Mouse (Mus musculus) heart, embryonic 16.5 days (tissue): ENCODE data around the gene E2f8. TPM values are rescaled to one million over a fixed set of nuclear protein-coding genes. Genes with fewer than 3 reads are reported as not detected.
A peak's percentile ranks its signal among the peaks of the same experiment; 100 is the strongest.

Experiments used
- ATAC-seq: fragments of 200-750 bp; cut with Nextera tagmentation; replicated peaks from 2 replicates; pipeline ENCODE4 v1.8.0; 2017; ENCODE audit warnings: moderate number of reproducible peaks; ENCODE audit not compliant: insufficient read depth, low FRiP score; ENCODE audit errors: extremely low read depth
- H3K27ac ChIP-seq: fragments of 300-500 bp; sonication (generic); 2 replicates; pipeline ENCODE4 v1.5.1; 2014; ENCODE audit warnings: mild to moderate bottlenecking, low read length, control low read depth, moderate library complexity
- H3K27me3 ChIP-seq: fragments of 300-500 bp; sonication (generic); 2 replicates; pipeline ENCODE4 v1.6.1; 2014; ENCODE audit warnings: low read length, mixed read lengths; ENCODE audit not compliant: control insufficient read depth, insufficient read depth
- H3K36me3 ChIP-seq: fragments of 300-500 bp; sonication (generic); 2 replicates; pipeline ENCODE4 v1.6.1; 2014; ENCODE audit not compliant: control insufficient read depth, insufficient read depth
- H3K4me1 ChIP-seq: fragments of 300-500 bp; sonication (generic); 2 replicates; pipeline ENCODE4 v1.6.1; 2014; ENCODE audit warnings: low read length, mixed read lengths; ENCODE audit not compliant: control insufficient read depth, insufficient read depth
- H3K4me2 ChIP-seq: fragments of 300-500 bp; sonication (generic); 2 replicates; pipeline ENCODE4 v1.6.1; 2014; ENCODE audit warnings: low read depth, mild to moderate bottlenecking, control low read depth, low read length
- H3K4me3 ChIP-seq: fragments of 300-500 bp; sonication (generic); 2 replicates; pipeline ENCODE4 v1.5.1; 2014; ENCODE audit warnings: mild to moderate bottlenecking, control low read depth, low read length
- H3K9ac ChIP-seq: fragments of 300-500 bp; sonication (generic); 2 replicates; pipeline ENCODE4 v1.6.1; 2014; ENCODE audit warnings: low read length, control low read depth
- H3K9me3 ChIP-seq: fragments of 300-500 bp; sonication (generic); replicated peaks from 2 replicates; pipeline ENCODE4 v1.6.1; 2016; ENCODE audit warnings: low read length; ENCODE audit not compliant: control insufficient read depth
- WGBS: fragments of 180-500 bp; shearing (Covaris S2); extraction: QIAGEN DNeasy Blood & Tissue Kit; methylation state at CpG from one replicate; pipeline ENCODE4 v1.1.7; 2014; 5-methylcytosine and 5-hydroxymethylcytosine counted together
- polyA plus RNA-seq: library from polyadenylated mRNA; unstranded; fragments of >200 nt; fragmentation: Nextera tagmentation; extraction: Ambion mirVana; gene quantifications from 2 replicates; pipeline ENCODE4 v1.2.1, GENCODE M21; 2015

The E2f8 gene
- polyA plus RNA-seq, 1 experiment from 2014 or later = 17.7 TPM

- H3K9me3 ChIP-seq = no peaks in the 10 kb centered on the region
- no peaks in the 10 kb centered on the region for H3K27me3 ChIP-seq
- no peak overlapping the region for H3K4me3 ChIP-seq
- no peak overlapping the region for H3K9ac ChIP-seq
- no peak overlapping the region for H3K4me2 ChIP-seq
- ATAC-seq = no peak
- H3K4me1 ChIP-seq = peaks cover 4% of the 10 kb centered on the region; the same call in 1 of the 2 replicates
- no peak overlapping the region for H3K27ac ChIP-seq
- H3K36me3 ChIP-seq = no peaks in the 10 kb centered on the region
Measured at GRCm38 (mm10) chr7:48911146-48911545, 29.8 kb upstream of the E2f8 start.

- Histone ChIP-seq H3K27me3 (no peaks in the 10 kb centered on the region), H3K36me3 (no peaks in the 10 kb centered on the region), H3K4me1 (peaks cover 4% of the 10 kb centered on the region; the same call in 1 of the 2 replicates), H3K4me3 (no peak overlapping the region), H3K4me2 (no peak overlapping the region), H3K9me3 (no peaks in the 10 kb centered on the region), H3K27ac (no peak overlapping the region), H3K9ac (no peak overlapping the region)
- 84% methylated on average over 6 of the region's 6 CpGs for WGBS
- ATAC-seq = no peak
Measured at GRCm38 (mm10) chr7:48910282-48910681, 28.9 kb upstream of the E2f8 start.

- Histone ChIP-seq H3K4me3 (no peak overlapping the region), H3K4me1 (peaks cover 4% of the 10 kb centered on the region; the same call in 1 of the 2 replicates), H3K9me3 (no peaks in the 10 kb centered on the region), H3K4me2 (no peak overlapping the region), H3K27ac (peak overlapping the region; percentile 38; the same call in 1 of the 2 replicates), H3K36me3 (no peaks in the 10 kb centered on the region), H3K27me3 (no peaks in the 10 kb centered on the region), H3K9ac (no peak overlapping the region)
- no peak for ATAC-seq
- 61% methylated on average over 4 of the region's 4 CpGs for WGBS
Measured at GRCm38 (mm10) chr7:48909342-48909671, 27.9 kb upstream of the E2f8 start.

GRCm38 (mm10) chr7:48908521-48909341 is 27.3 kb upstream of the E2f8 start, which contains the start of gene Nav2:
Nav2 (plus strand) TSS chr7:48908716.
- H3K27ac ChIP-seq = peak within 1 kb of the TSS; percentile 38; the same call in 1 of the 2 replicates
- H3K4me2 ChIP-seq = no peak within 1 kb of the TSS
- H3K27me3 ChIP-seq = no peaks in the 10 kb centered on the region
- peak; percentile 72 for ATAC-seq
- H3K9me3 ChIP-seq = no peaks in the 10 kb centered on the region
- 51% methylated on average over 8 of the region's 8 CpGs for WGBS
- peaks cover 7% of the 10 kb centered on the region for H3K4me1 ChIP-seq
- H3K4me3 ChIP-seq = no peak within 1 kb of the TSS
- H3K9ac ChIP-seq = no peak within 1 kb of the TSS
- no peaks in the 10 kb centered on the region for H3K36me3 ChIP-seq

GRCm38 (mm10) chr7:48902454-48902853 is 21.1 kb upstream of the E2f8 start:
- no peaks in the 10 kb centered on the region for H3K36me3 ChIP-seq
- no peak overlapping the region for H3K27ac ChIP-seq
- no peaks in the 10 kb centered on the region for H3K9me3 ChIP-seq
- no peaks in the 10 kb centered on the region for H3K27me3 ChIP-seq
- H3K4me2 ChIP-seq = no peak overlapping the region
- WGBS = 45% methylated on average over 2 of the region's 2 CpGs
- H3K9ac ChIP-seq = no peak overlapping the region
- H3K4me1 ChIP-seq = peaks cover 35% of the 10 kb centered on the region
- ATAC-seq = no peak
- H3K4me3 ChIP-seq = no peak overlapping the region

- Histone ChIP-seq H3K4me1 (peaks cover 49% of the 10 kb centered on the region), H3K9me3 (no peaks in the 10 kb centered on the region), H3K9ac (no peak overlapping the region; the same call in 1 of the 2 replicates), H3K4me3 (no peak overlapping the region), H3K36me3 (no peaks in the 10 kb centered on the region), H3K27ac (no peak overlapping the region; the same call in 1 of the 2 replicates), H3K27me3 (no peaks in the 10 kb centered on the region), H3K4me2 (no peak overlapping the region)
- ATAC-seq = no peak
- WGBS = 69% methylated on average over 8 of the region's 8 CpGs
Measured at GRCm38 (mm10) chr7:48900408-48901167, 19.2 kb upstream of the E2f8 start.

- H3K9me3 ChIP-seq = no peaks in the 10 kb centered on the region
- WGBS = 58% methylated on average over 9 of the region's 9 CpGs
- H3K36me3 ChIP-seq = no peaks in the 10 kb centered on the region
- H3K4me2 ChIP-seq = no peak overlapping the region
- no peaks in the 10 kb centered on the region for H3K27me3 ChIP-seq
- H3K4me3 ChIP-seq = no peak overlapping the region
- peaks cover 56% of the 10 kb centered on the region for H3K4me1 ChIP-seq
- no peak for ATAC-seq
- H3K27ac ChIP-seq = peak overlapping the region; percentile 36
- H3K9ac ChIP-seq = no peak overlapping the region
Measured at GRCm38 (mm10) chr7:48898416-48898815, 17.0 kb upstream of the E2f8 start.

GRCm38 (mm10) chr7:48897539-48898163 is 16.3 kb upstream of the E2f8 start:
- peak overlapping the region; percentile 31; the same call in 1 of the 2 replicates for H3K27ac ChIP-seq
- no peak overlapping the region for H3K4me3 ChIP-seq
- H3K9me3 ChIP-seq = no peaks in the 10 kb centered on the region
- peaks cover 52% of the 10 kb centered on the region for H3K4me1 ChIP-seq
- H3K27me3 ChIP-seq = no peaks in the 10 kb centered on the region
- H3K9ac ChIP-seq = no peak overlapping the region; the same call in 1 of the 2 replicates
- H3K36me3 ChIP-seq = no peaks in the 10 kb centered on the region
- H3K4me2 ChIP-seq = no peak overlapping the region
- WGBS = 72% methylated on average over 24 of the region's 24 CpGs
- no peak for ATAC-seq
